Mouse (Mus musculus) embryonic facial prominence, embryonic 15.5 days (tissue): ENCODE data around the gene Mettl1. TPM values are rescaled to one million over a fixed set of nuclear protein-coding genes. Genes with fewer than 3 reads are reported as not detected.

Experiments
- ATAC-seq: fragments of 200-750 bp; cut with Nextera tagmentation; 2 replicates; pipeline ENCODE4 v1.8.0; 2017; ENCODE audit warnings: low read depth, moderate TSS enrichment; ENCODE audit not compliant: insufficient number of reproducible peaks, low FRiP score, low TSS enrichment
- H3K27ac ChIP-seq: fragments of 300-500 bp; sonication (generic); replicated peaks from 2 replicates; pipeline ENCODE4 v1.5.1; 2015; ENCODE audit warnings: mild to moderate bottlenecking, inconsistent platforms
- H3K27me3 ChIP-seq: fragments of 300-500 bp; sonication (generic); 2 replicates; pipeline ENCODE4 v1.6.1; 2015; ENCODE audit warnings: inconsistent platforms
- H3K36me3 ChIP-seq: fragments of 300-500 bp; sonication (generic); 2 replicates; pipeline ENCODE4 v1.6.1; 2015; ENCODE audit warnings: mild to moderate bottlenecking, inconsistent platforms
- H3K4me1 ChIP-seq: fragments of 300-500 bp; sonication (generic); 2 replicates; pipeline ENCODE4 v1.6.1; 2015; ENCODE audit warnings: inconsistent platforms
- H3K4me2 ChIP-seq: fragments of 300-500 bp; sonication (generic); replicated peaks from 2 replicates; pipeline ENCODE4 v1.6.1; 2015; ENCODE audit warnings: mild to moderate bottlenecking, inconsistent platforms
- H3K4me3 ChIP-seq: fragments of 300-500 bp; sonication (generic); replicated peaks from 2 replicates; pipeline ENCODE4 v1.5.1; 2015; ENCODE audit warnings: mild to moderate bottlenecking, inconsistent platforms
- H3K9ac ChIP-seq: fragments of 300-500 bp; sonication (generic); 2 replicates; pipeline ENCODE4 v1.6.1; 2015; ENCODE audit warnings: inconsistent platforms
- H3K9me3 ChIP-seq: fragments of 300-500 bp; sonication (generic); replicated peaks from 2 replicates; pipeline ENCODE4 v1.6.1; 2016; ENCODE audit warnings: inconsistent platforms
- WGBS: fragments of 180-500 bp; shearing (Covaris S2); methylation state at CpG from one replicate; pipeline ENCODE4 v1.1.7; 2015; 5-methylcytosine and 5-hydroxymethylcytosine counted together
- polyA plus RNA-seq: library from polyadenylated mRNA; unstranded; fragments of >200 nt; fragmentation: Nextera tagmentation; extraction: Ambion mirVana; gene quantifications from 2 replicates; pipeline ENCODE4 v1.2.1, GENCODE M21; 2015

The Mettl1 gene
- polyA plus RNA-seq, 1 experiment from 2014 or later = 55.2 TPM

- no peak for ATAC-seq
- H3K36me3 ChIP-seq = peaks cover 14% of the 10 kb centered on the region
- H3K27ac ChIP-seq = no peak within 1 kb of the TSS
- 25% methylated on average over 5 of the region's 5 CpGs for WGBS
- peaks cover 55% of the 10 kb centered on the region for H3K27me3 ChIP-seq
- no peak within 1 kb of the TSS for H3K9ac ChIP-seq
- H3K4me3 ChIP-seq = peak within 1 kb of the TSS; percentile 19
- no peaks in the 10 kb centered on the region for H3K9me3 ChIP-seq
- peaks cover 23% of the 10 kb centered on the region for H3K4me1 ChIP-seq
- peak within 1 kb of the TSS; percentile 36 for H3K4me2 ChIP-seq
Measured at GRCm38 (mm10) chr10:127047954-127048353, 6.7 kb downstream of the Mettl1 start, which contains the start of gene Cyp27b1. Gene Cyp27b1, plus strand, starts transcription at chr10:127048250.

- Histone ChIP-seq H3K27ac (no peak overlapping the region), H3K36me3 (peaks cover 7% of the 10 kb centered on the region), H3K9me3 (no peaks in the 10 kb centered on the region), H3K4me3 (peak overlapping the region; percentile 19), H3K9ac (no peak overlapping the region), H3K4me1 (peaks cover 20% of the 10 kb centered on the region), H3K4me2 (peak overlapping the region; percentile 36), H3K27me3 (peaks cover 55% of the 10 kb centered on the region)
- 4% methylated on average over 35 of the region's 35 CpGs for WGBS
- ATAC-seq = no peak
Measured at GRCm38 (mm10) chr10:127048608-127049394, 7.6 kb downstream of the Mettl1 start.

- Histone ChIP-seq H3K27ac (no peak overlapping the region), H3K4me1 (peaks cover 20% of the 10 kb centered on the region), H3K4me3 (peak overlapping the region; percentile 19), H3K4me2 (peak overlapping the region; percentile 36), H3K9ac (no peak overlapping the region), H3K27me3 (peaks cover 55% of the 10 kb centered on the region), H3K36me3 (peaks cover 6% of the 10 kb centered on the region), H3K9me3 (no peaks in the 10 kb centered on the region)
- WGBS = 3% methylated on average over 29 of the region's 29 CpGs
- no peak for ATAC-seq
Measured at GRCm38 (mm10) chr10:127049395-127050118, 8.3 kb downstream of the Mettl1 start.

GRCm38 (mm10) chr10:127050119-127050474, 8.9 kb downstream of the Mettl1 start:
- Histone ChIP-seq H3K9me3 (no peaks in the 10 kb centered on the region), H3K9ac (no peak overlapping the region), H3K4me2 (no peak overlapping the region), H3K4me1 (peaks cover 20% of the 10 kb centered on the region), H3K27me3 (peaks cover 55% of the 10 kb centered on the region), H3K4me3 (0 out of 2 replicates have a peak overlapping the region, but pooled peaks have one; percentile 19), H3K27ac (no peak overlapping the region), H3K36me3 (peaks cover under 1% of the 10 kb centered on the region; the same call in 1 of the 2 replicates)
- 15% methylated on average over 10 of the region's 10 CpGs for WGBS
- ATAC-seq = no peak

GRCm38 (mm10) chr10:127054646-127055045, 13.4 kb downstream of the Mettl1 start:
- Histone ChIP-seq H3K36me3 (peaks cover 20% of the 10 kb centered on the region), H3K9ac (no peak overlapping the region), H3K4me1 (peaks cover 18% of the 10 kb centered on the region), H3K4me2 (no peak overlapping the region), H3K9me3 (no peaks in the 10 kb centered on the region), H3K27me3 (peaks cover 25% of the 10 kb centered on the region), H3K27ac (no peak overlapping the region), H3K4me3 (no peak overlapping the region)
- no peak for ATAC-seq
- WGBS = 64% methylated on average over 4 of the region's 4 CpGs

- no peak for ATAC-seq
- peaks cover 16% of the 10 kb centered on the region for H3K4me1 ChIP-seq
- no peaks in the 10 kb centered on the region for H3K9me3 ChIP-seq
- no peak overlapping the region for H3K9ac ChIP-seq
- H3K36me3 ChIP-seq = peaks cover 20% of the 10 kb centered on the region
- 85% methylated on average over 8 of the region's 8 CpGs for WGBS
- no peak overlapping the region for H3K4me3 ChIP-seq
- H3K27me3 ChIP-seq = peaks cover 18% of the 10 kb centered on the region
- H3K4me2 ChIP-seq = no peak overlapping the region
- H3K27ac ChIP-seq = no peak overlapping the region
Measured at GRCm38 (mm10) chr10:127055406-127055805, 14.2 kb downstream of the Mettl1 start.

GRCm38 (mm10) chr10:127056490-127056889, 15.3 kb downstream of the Mettl1 start:
- ATAC-seq = no peak
- Histone ChIP-seq H3K9me3 (no peaks in the 10 kb centered on the region), H3K4me2 (no peak overlapping the region), H3K9ac (no peak overlapping the region), H3K4me3 (no peak overlapping the region), H3K27me3 (peaks cover 7% of the 10 kb centered on the region; the same call in 1 of the 2 replicates), H3K36me3 (peaks cover 20% of the 10 kb centered on the region), H3K4me1 (peaks cover 20% of the 10 kb centered on the region), H3K27ac (no peak overlapping the region)
- WGBS = 81% methylated on average over 20 of the region's 20 CpGs

GRCm38 (mm10) chr10:127058161-127058560, 16.9 kb downstream of the Mettl1 start:
- Histone ChIP-seq H3K4me1 (peaks cover 24% of the 10 kb centered on the region), H3K9me3 (no peaks in the 10 kb centered on the region), H3K4me2 (peak overlapping the region; percentile 86), H3K9ac (no peak overlapping the region), H3K36me3 (peaks cover 20% of the 10 kb centered on the region), H3K27me3 (no peaks in the 10 kb centered on the region), H3K4me3 (peak overlapping the region; percentile 78), H3K27ac (no peak overlapping the region)
- WGBS = 2% methylated on average over 9 of the region's 9 CpGs
- no peak for ATAC-seq

- 9% methylated on average over 8 of the region's 8 CpGs for WGBS
- H3K4me1 ChIP-seq = peaks cover 24% of the 10 kb centered on the region
Measured at GRCm38 (mm10) chr10:127058708-127059107, 17.5 kb downstream of the Mettl1 start.

GRCm38 (mm10) chr10:127059174-127059967, 18.2 kb downstream of the Mettl1 start:
- no peaks in the 10 kb centered on the region for H3K9me3 ChIP-seq
- peaks cover 20% of the 10 kb centered on the region for H3K36me3 ChIP-seq
- no peak; the same call in 1 of the 2 replicates for ATAC-seq
- H3K4me2 ChIP-seq = peak overlapping the region; percentile 86
- H3K4me3 ChIP-seq = peak overlapping the region; percentile 78
- H3K9ac ChIP-seq = peak overlapping the region; percentile 73
- peak overlapping the region; percentile 70 for H3K27ac ChIP-seq
- no peaks in the 10 kb centered on the region for H3K27me3 ChIP-seq
- H3K4me1 ChIP-seq = peaks cover 24% of the 10 kb centered on the region
- WGBS = under 1% methylated on average over 61 of the region's 92 CpGs

More at GRCm38 (mm10) chr10:127058708-127059107, 17.5 kb downstream of the Mettl1 start:
- H3K4me3 ChIP-seq = peak overlapping the region; percentile 78
- no peak overlapping the region for H3K27ac ChIP-seq
- H3K9ac ChIP-seq = no peak overlapping the region
- no peak for ATAC-seq
- peak overlapping the region; percentile 86 for H3K4me2 ChIP-seq
- peaks cover 20% of the 10 kb centered on the region for H3K36me3 ChIP-seq
- no peaks in the 10 kb centered on the region for H3K9me3 ChIP-seq
- H3K27me3 ChIP-seq = no peaks in the 10 kb centered on the region
